Mouse (Mus musculus) C2C12 (cell line): Measurements from ENCODE around the gene Aldh3b3.

Experiments used
- CTCF ChIP-seq: IDR thresholded peaks from one replicate; pipeline ENCODE4 v1.5.1; 2011; ENCODE audit not compliant: control insufficient read depth, insufficient read depth, insufficient read length
- USF1 ChIP-seq: IDR thresholded peaks from one replicate; pipeline ENCODE4 v1.6.1; 2011; ENCODE audit warnings: low read depth, mild to moderate bottlenecking, control low read depth, moderate library complexity

GRCm38 (mm10) chr19:3926685-3927084 lies 31.8 kb upstream of the Aldh3b3 start:
- no peak for TF ChIP-seq CTCF
- TF ChIP-seq USF1, result no peak
